Mouse (Mus musculus): ENCODE measurements at regions not wholly inside any gene's neighbourhood (a gene's known extent, or its start where the extent isn't known, plus 50 kb on each side); places are given as distances from the start of the nearest gene placed in this dataset.

- TF ChIP-seq ZC3H11A (IDR thresholded peaks at IDR 0.05; ENCODE audit: borderline replicate concordance, low read depth, low read length): no peak
- no peak for TF ChIP-seq HCFC1 (IDR thresholded peaks at IDR 0.05; ENCODE audit: borderline replicate concordance, insufficient read depth, low read length)
- no peak for TF ChIP-seq CHD2 (IDR thresholded peaks at IDR 0.05; ENCODE audit: low read depth, low read length)
These were observed 262.5 kb upstream of the Usp24 start for GRCm38 (mm10) chr4:106053496-106053895.
